In genomic region chr2:65220563-65220962, GRCm38 (mm10) we compare ENCODE assay signal across 13 mouse cellular contexts. TPM values are rescaled to one million over a fixed set of nuclear protein-coding genes. Genes with fewer than 3 reads are reported as not detected.
DNase-seq lines count a peak whose midpoint lies in the region; ATAC-seq and TF ChIP-seq lines count a peak whose summit lies in the region.
"Had no signal": no experiment of that assay in that cellular context is flagged by ENCODE, and none has a peak within 500 bp of the region (broad histone marks: within the 10 kb centered on the region; RNA-seq: fewer than 3 reads in every experiment).

No protein-coding gene starts in this region.

- ATAC-seq in frontal cortex, adult (ENCODE audit: low TSS enrichment) = peak; percentile 41; the same call in 1 of the 2 replicates
- peak; percentile 90 for ATAC-seq in heart, postnatal 0 days (ENCODE audit: insufficient read depth, low read depth)
- no peak for ATAC-seq in midbrain, embryonic 11.5 days (ENCODE audit: low FRiP score)
- ATAC-seq: CD4-positive, CD25-positive, alpha-beta regulatory T cell, adult 4 months; hindbrain, postnatal 0 days had no signal

- TF ChIP-seq CTCF in heart, postnatal 0 days (IDR thresholded peaks at IDR 0.05; ENCODE audit: low read depth) = no peak

- 29% methylated on average over 1 of the region's 1 CpGs for WGBS in heart, postnatal 0 days
- 90% methylated on average over 1 of the region's 1 CpGs for WGBS in limb, embryonic 10.5 days
- 96% methylated on average over 1 of the region's 1 CpGs for WGBS in midbrain, embryonic 11.5 days

- H3K9me3 ChIP-seq in heart, postnatal 0 days (replicated peaks; ENCODE audit: control insufficient read depth, low read length) = no peaks in the 10 kb centered on the region
- H3K9me3 ChIP-seq in limb, embryonic 10.5 days (replicated peaks) = no peaks in the 10 kb centered on the region
- H3K9me3 ChIP-seq in midbrain, embryonic 11.5 days (ENCODE audit: control insufficient read depth, low read length) = no peaks in the 10 kb centered on the region
- H3K9me3 ChIP-seq: megakaryocyte, embryonic 14.5 days had no signal

- no peaks in the 10 kb centered on the region for H3K36me3 ChIP-seq in heart, postnatal 0 days (replicated peaks; ENCODE audit: control insufficient read depth, insufficient read depth, low read length)
- no peaks in the 10 kb centered on the region for H3K36me3 ChIP-seq in limb, embryonic 10.5 days
- H3K36me3 ChIP-seq in midbrain, embryonic 11.5 days (ENCODE audit: control insufficient read depth, insufficient read depth, low read length) = no peaks in the 10 kb centered on the region

- no peak overlapping the region for H3K4me2 ChIP-seq in heart, postnatal 0 days (ENCODE audit: low read depth, low read length)
- H3K4me2 ChIP-seq in midbrain, embryonic 11.5 days = no peak overlapping the region

- H3K4me3 ChIP-seq in heart, postnatal 0 days (ENCODE audit: low read depth, low read length) = no peak overlapping the region
- H3K4me3 ChIP-seq in limb, embryonic 10.5 days = no peak overlapping the region
- no peak overlapping the region for H3K4me3 ChIP-seq in midbrain, embryonic 11.5 days (ENCODE audit: low read depth, low read length)
- H3K4me3 ChIP-seq: megakaryocyte, embryonic 14.5 days had no signal

- peaks cover 17% of the 10 kb centered on the region; the same call in 1 of the 2 replicates for H3K4me1 ChIP-seq in heart, postnatal 0 days (ENCODE audit: control insufficient read depth, insufficient read depth)
- H3K4me1 ChIP-seq in limb, embryonic 10.5 days = peaks cover 25% of the 10 kb centered on the region
- no peaks in the 10 kb centered on the region for H3K4me1 ChIP-seq in midbrain, embryonic 11.5 days (ENCODE audit: control insufficient read depth, insufficient read depth, low read length)
- H3K4me1 ChIP-seq: megakaryocyte, embryonic 14.5 days had no signal

- TF ChIP-seq EP300 in heart, postnatal 0 days (IDR thresholded peaks at IDR 0.05; ENCODE audit: low read depth) = peak; percentile 53; the same call in 1 of the 2 replicates

- no peaks in the 10 kb centered on the region for H3K27me3 ChIP-seq in heart, postnatal 0 days (ENCODE audit: control insufficient read depth, insufficient read depth, low read length)
- no peaks in the 10 kb centered on the region for H3K27me3 ChIP-seq in limb, embryonic 10.5 days (ENCODE audit: low read depth, poor library complexity, severe bottlenecking)
- H3K27me3 ChIP-seq in midbrain, embryonic 11.5 days (ENCODE audit: control insufficient read depth, insufficient read depth, low read length) = no peaks in the 10 kb centered on the region
- H3K27me3 ChIP-seq: megakaryocyte, embryonic 14.5 days had no signal

- no peak for DNase-seq in frontal cortex, postnatal 10 days (ENCODE audit: low spot score in 2 of 2)
- DNase-seq in urinary bladder, postnatal 14 days (ENCODE audit: low spot score) = peak; percentile 29
- DNase-seq in urinary bladder, postnatal 4 days (ENCODE audit: low spot score in 2 of 2) = no peak
- DNase-seq in heart, postnatal 0 days (ENCODE audit: low spot score) = peak; percentile 63
- peak; percentile 49 for DNase-seq in yolk sac, embryonic 10.5 days (ENCODE audit: low spot score)
- DNase-seq in limb, embryonic 10.5 days (ENCODE audit: low spot score) = no peak
- no peak for DNase-seq in midbrain, embryonic 11.5 days (ENCODE audit: low spot score, missing footprints)
- DNase-seq: thymus, postnatal 4 days had no signal

- no peak overlapping the region for H3K9ac ChIP-seq in heart, postnatal 0 days (replicated peaks; ENCODE audit: low read depth, low read length)
- H3K9ac ChIP-seq in midbrain, embryonic 11.5 days (ENCODE audit: low read length) = no peak overlapping the region
- H3K9ac ChIP-seq: liver, embryonic 14.5 days had no signal

- H3K27ac ChIP-seq in heart, postnatal 0 days (ENCODE audit: low read depth) = peak overlapping the region; percentile 57
- no peak overlapping the region for H3K27ac ChIP-seq in limb, embryonic 10.5 days
- no peak overlapping the region for H3K27ac ChIP-seq in midbrain, embryonic 11.5 days (ENCODE audit: low read depth, low read length)
- H3K27ac ChIP-seq: hindbrain, postnatal 0 days; liver, embryonic 14.5 days had no signal

RNA-seq across cellular contexts. Expression of gene Cobll1, which starts 18.6 kb away (rescaled TPM):
- total RNA-seq in heart, postnatal 0 days (2014; rRNA removed; ENCODE audit: low replicate concordance) = 8.2 and 8.6 TPM in 2 replicates
- 10.2 and 11.0 TPM in 2 replicates for polyA plus RNA-seq in heart, postnatal 0 days (2015; fragmentation: Nextera tagmentation; extraction: Ambion mirVana)
- polyA plus RNA-seq in limb, embryonic 10.5 days (2016; fragmentation: Nextera tagmentation; extraction: Ambion mirVana) = 3.2 and 3.9 TPM in 2 replicates
- polyA plus RNA-seq in midbrain, embryonic 11.5 days (2014; fragmentation: Nextera tagmentation; extraction: Ambion mirVana) = 2.0 TPM in 2 replicates

Comparison
In these comparisons a context has a peak if more than half of its experiments do, and no peak if none do; other contexts are left out.
1. DNase-seq: peak in urinary bladder, postnatal 14 days (single experiment), heart, postnatal 0 days (single experiment) and yolk sac, embryonic 10.5 days (single experiment); none in frontal cortex, postnatal 10 days (0 of 2), urinary bladder, postnatal 4 days (0 of 2), limb, embryonic 10.5 days (single experiment) and midbrain, embryonic 11.5 days (single experiment).